Mouse (Mus musculus) CD4-positive, CD25-positive, alpha-beta regulatory T cell, adult 2 months (primary cell): ENCODE measurements around the gene Jag2.

ENCODE experiments used
- DNase-seq: peaks from one replicate; pipeline ENCODE4 v3.0.0-alpha.2; 2012; ENCODE audit warnings: low read depth, low spot score

The Jag2 gene

DNA sequence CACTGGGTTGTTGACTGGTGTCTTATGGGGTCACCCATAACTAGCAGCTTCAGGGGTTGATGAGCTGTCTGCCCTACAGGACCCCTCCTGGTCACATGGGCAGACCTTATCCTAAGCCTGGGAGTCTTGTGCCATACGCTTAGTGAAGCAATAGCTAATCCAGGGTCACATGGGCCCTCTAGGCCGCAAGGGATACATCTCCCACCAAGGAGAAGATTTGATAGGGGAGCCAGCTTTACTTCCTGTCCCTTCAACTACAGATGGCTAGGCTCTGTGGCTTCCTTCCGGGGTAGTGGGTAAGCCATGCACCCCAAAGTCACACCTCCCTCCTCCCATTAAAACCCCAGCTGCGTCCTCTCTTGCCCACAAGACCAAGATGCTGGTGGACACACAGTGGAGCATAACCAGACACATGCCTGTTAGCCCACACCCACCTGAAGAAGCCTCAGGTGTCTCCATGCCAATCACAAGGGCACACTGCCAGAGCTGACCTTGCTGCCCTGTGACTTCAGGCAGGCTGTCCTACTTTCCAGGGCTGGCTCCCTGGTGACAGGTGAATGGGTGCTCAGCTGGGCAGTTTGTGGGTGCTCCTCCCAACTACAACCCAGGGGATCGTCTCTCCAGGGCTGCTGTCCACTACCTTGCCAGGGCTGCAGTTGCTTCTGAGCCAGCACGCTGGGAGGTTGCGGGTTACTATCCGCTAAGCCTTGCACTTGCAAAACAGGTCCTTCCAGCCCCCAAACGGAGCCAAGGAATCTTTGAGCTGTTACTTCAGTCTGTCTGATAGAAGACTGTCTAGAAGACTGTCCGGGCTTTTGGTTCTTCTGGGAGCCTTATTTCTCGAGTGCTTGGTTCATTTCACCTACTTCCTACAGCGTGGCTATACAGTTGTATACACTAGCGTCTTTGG lies 61.1 kb downstream of the Jag2 start, which contains the start of gene Gpr132:
TSS of gene Gpr132 (minus strand) at position 51 of the 910 bp plus-strand sequence.
- peak; percentile 62 for DNase-seq

DNA sequence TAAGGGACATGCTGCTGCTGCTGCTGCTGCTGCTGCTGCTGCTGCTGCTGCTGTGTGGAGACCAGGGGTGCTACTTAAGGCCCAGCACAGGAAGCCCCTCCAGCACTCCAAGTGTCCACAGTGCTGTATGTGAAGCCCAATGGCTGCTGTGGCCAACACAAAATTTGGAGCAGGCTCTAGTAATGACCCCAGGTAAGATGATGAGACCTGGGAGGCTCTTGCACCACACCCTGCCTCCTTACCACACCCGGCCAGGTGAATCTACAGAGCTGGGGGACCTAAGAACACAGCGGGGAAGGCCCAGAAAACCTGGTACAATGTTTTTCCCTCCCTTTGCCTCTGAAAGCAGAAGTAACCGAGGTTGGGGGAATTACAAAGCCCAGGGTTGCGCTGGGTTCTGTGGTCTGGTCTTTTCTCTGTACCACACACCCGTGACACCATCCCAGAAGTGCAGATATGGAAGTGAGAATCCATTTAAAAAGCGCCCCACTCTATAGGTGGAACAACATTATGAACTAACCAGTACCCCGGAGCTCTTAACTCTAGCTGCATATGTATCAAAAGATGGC lies 62.4 kb downstream of the Jag2 start:
- DNase-seq: no peak

DNA sequence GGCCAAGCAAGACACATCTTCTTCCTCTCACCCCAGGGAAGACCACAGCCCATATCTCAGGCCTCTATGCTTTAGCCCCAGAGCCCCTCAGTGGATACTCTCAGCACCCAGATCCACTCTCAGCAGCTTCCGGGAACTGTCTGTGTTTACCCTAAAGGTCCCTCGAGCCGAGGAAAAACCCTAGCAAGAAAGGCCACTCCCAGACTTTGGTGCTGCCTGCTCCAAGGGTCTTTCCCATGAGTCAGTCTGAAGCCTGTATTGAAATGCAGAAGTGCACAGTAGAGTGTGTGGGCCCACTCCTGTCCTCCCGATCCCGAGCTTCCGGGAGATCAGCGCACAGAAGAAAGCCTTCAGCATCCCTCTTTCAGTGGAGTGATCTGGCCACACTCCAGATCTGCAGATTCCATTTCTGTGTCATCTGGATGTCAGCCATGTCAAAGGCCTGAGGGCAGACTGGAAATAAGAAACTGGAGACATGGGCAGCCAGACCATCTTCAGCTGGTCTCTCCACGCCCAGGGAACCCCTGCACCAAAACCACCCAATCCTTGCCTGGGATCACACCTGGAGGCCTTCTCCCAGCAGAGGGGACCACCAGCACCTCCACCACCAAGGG lies 63.0 kb downstream of the Jag2 start:
- DNase-seq: no peak

DNA sequence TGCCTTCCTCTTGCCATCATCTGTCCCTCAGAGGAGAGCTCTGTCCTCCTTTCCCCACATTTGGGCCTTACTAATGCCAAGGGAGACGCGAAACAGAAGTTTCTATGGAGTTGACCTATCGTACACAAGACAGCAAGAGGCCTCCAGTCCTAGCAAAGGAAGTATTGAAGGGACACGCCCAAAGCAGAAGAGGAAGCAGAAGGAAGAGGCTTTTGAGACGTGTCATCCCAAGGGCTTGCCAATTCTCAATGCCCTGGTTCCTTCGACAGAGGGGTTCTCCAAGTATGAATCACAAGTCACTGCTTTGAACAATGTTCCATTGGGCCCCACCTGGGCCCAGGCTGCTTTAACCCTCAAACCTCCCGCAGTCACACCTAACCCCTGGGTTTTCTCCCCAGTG lies 64.8 kb downstream of the Jag2 start:
- no peak for DNase-seq

DNA sequence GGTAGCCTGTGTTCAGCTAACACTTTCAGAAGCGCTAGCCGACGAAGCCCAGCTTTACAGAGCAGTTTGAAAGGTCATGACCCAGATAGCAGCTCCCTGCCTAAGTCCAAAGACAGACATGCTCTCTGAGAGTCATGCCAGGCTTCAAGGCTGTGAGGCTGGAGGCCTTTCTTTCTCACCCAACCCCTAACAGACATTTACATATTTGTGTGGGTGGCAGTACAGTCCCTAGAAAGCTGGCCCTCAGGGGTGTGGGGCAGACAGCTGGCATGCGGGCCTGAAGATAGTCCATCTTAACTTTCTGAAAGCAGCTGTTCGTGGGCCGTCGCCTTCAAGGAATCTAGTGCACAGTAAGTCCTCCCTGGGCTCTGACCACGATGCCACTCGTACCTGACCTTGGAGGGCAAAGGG lies 67.7 kb downstream of the Jag2 start:
- DNase-seq: peak; percentile 64

DNA sequence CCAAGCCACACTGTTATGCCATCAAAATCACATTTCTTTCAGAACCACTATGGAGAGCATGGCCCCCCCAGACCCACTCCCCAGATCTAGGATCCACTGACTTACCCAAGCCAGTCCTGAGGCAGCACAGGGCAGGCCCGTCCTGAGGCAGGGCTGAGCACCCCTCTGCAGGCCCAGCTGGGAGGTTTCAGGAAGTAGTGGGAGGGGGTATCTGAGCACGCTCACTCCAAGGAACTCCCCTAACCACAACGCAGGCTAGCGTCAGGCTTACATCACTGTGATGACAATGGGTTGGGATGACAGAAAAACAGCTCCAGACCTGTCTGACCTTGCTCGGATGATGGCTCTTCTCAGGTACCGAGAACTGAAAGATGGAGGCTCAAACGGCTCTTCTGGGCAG lies 68.8 kb downstream of the Jag2 start:
- peak; percentile 94 for DNase-seq

DNA sequence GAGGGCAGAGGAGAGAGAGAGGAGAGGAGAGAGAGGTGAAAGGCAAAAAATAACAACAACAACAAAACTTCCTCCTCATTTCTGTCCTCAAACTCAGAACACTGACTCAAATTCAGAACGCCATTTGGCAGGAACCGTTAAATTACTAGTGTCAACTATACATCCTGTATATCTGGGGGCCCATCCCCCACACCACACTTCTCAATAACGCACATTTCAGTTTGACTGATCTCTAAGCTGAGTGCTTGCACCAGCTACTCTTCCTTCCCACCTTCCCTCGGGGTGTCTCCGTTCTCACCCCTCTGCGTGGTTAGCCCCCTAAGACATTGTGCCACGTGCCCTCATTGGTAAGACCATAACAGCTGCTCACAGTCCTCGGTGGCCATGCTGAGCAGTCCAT lies 69.6 kb downstream of the Jag2 start:
- DNase-seq: peak; percentile 90

DNA sequence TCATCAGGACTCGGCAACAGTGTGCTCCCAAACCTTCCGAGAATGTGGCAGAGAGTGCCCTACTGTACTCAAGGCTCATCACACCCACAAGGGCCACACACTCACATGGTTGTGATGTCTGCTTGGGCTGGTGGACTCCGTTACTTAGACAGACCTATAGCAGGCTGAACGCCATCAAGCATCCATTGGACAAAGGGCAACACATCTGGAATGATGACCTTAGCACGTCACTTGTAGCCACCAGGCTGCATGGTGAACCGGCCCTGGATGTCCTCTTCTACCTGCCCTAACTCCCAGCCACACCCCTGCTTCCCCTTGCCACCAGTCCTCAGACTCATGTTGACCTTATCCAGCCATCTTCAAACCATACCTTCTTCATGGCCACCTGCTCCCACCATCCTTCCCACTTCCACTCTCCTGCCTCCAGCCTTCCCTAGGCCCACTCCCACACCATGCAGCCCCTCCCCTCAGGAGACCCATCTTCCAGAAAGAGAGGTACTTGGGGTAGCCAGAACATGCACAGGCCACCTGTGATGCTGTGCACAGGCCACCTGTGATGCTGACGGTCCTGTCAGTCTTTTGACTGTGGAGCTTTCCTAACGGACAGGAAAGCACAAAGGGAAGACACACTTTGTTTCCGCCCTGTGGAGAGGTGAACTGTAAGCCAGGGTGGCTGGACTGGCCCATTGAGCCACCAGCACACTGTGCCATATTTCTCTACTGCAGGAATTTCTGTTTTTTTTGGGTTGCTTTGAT lies 70.8 kb downstream of the Jag2 start:
- peak; percentile 31 for DNase-seq
